Mouse (Mus musculus): Measurements from ENCODE around the gene Svip.

Gene Svip

DNA sequence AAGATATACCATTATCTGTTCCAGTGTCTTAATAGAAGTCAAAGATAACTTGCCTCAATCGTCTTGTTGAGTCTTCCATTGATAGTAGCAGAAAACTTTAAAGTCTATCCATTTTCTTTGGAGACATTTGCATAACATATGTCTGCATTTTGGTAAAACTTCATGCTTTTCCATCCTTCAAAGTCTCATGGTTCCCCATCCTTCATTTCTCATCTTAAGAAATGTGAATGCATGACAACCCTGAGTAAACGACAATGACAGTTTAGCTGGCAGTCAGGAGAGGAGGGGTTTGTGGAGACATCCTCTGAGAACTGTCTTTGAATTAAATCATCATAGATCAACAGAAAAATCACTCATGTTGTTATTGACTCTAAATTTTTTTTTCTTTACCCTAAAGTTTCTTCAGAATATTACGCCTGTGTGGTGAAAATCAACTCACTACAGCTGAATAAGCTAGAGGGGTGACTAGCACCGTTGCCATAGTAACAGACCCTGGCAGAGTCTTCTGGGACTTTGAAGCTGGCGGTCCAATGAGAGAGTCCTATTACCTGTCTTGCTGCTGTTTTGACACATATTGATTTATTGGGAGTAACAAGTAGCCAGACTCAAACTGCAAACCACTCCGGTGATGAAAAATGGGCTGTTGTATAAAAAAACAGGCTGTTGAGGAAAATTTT, 45.0 kb downstream of the Svip start:
- no peak for DNase-seq

DNA sequence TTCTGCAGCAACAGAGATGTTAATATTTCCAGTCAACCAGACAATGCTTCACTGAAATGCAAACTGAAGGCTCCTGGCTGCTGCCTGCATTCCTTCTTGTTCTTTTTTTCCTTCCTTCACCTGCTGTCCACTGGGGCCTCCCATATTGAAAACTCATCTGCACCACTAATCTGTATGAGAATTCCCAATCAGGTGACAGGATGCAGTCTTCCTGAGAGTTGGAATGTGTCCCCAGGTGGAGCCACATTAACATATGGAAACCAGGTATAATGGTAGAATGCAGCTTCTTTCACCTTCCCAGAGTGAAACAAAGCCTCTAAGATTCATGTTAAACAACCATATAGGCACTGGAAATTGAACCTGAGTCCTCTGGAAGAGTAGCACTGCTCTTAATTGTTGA, 48.1 kb downstream of the Svip start:
- DNase-seq, result no peak

DNA sequence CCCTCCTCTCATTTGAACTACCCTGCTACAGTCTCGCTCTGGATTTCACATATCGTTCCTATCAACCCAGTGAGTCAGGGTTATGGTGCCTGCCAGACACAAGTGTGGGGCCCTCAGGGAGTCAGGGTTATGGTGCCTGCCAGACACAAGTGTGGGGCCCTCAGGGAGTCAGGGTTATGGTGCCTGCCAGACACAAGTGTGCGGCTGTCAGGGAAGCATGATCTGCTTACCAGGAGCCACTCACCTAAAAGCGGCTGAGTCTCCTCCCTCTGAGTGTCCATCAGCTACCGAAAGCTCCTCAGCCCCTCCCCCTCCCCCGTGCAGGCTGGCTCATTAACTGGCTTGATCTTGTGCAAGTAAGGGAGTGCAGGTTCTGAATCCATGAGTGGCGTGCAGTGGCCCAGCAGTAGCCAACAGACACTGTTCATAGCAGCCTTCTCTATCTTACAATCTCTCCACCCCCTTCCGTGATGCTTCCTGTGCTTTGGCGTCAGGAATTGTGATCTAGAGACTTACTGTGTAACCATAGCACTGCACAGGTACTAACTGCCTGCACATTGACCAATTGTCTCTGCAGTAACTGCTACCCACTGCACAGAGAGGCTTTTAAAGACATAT, 50.3 kb downstream of the Svip start:
- no peak for DNase-seq
